Mouse (Mus musculus) heart, adult 2 months (tissue): ENCODE measurements at regions not wholly inside any gene's neighbourhood (a gene's known extent, or its start where the extent isn't known, plus 50 kb on each side); places are given as distances from the start of the nearest gene placed in this dataset.

Source experiments
- DNase-seq, 2 experiments: peaks; one replicate each; pipeline ENCODE4 v3.0.0; 2021
- H3K27ac ChIP-seq: fragments of 200-600 bp; 2 replicates; pipeline ENCODE4 v1.8.1; 2022
- H3K27me3 ChIP-seq: fragments of 200-500 bp; 2 replicates; pipeline ENCODE4 v1.6.1; 2012; ENCODE audit warnings: mild to moderate bottlenecking, low read length, inconsistent platforms, mixed read lengths; ENCODE audit not compliant: control insufficient read depth, insufficient read depth
- H3K36me3 ChIP-seq: fragments of 200-500 bp; 2 replicates; pipeline ENCODE4 v1.6.1; 2012; ENCODE audit warnings: low read length, inconsistent platforms; ENCODE audit not compliant: control insufficient read depth, insufficient read depth
- H3K4me1 ChIP-seq: fragments of 200-500 bp; 2 replicates; pipeline ENCODE4 v1.6.1; 2011; ENCODE audit warnings: low read length; ENCODE audit not compliant: control insufficient read depth, insufficient read depth
- H3K4me3 ChIP-seq: fragments of 200-600 bp; 2 replicates; pipeline ENCODE4 v1.8.1; 2022
- H3K79me2 ChIP-seq: fragments of 200-500 bp; replicated peaks from 2 replicates; pipeline ENCODE4 v1.6.1; 2012; ENCODE audit warnings: mild to moderate bottlenecking, inconsistent platforms, low read length, moderate library complexity, mixed read lengths; ENCODE audit not compliant: control insufficient read depth, insufficient read depth
- H3K9ac ChIP-seq: fragments of 200-500 bp; 2 replicates; pipeline ENCODE4 v1.6.1; 2012; ENCODE audit warnings: low read depth, mild to moderate bottlenecking, control low read depth, inconsistent platforms, low read length, mixed read lengths
- CTCF ChIP-seq: fragments of 200-600 bp; IDR thresholded peaks from 2 replicates; pipeline ENCODE4 v1.8.1; 2022; ENCODE audit warnings: antibody characterized with exemption, mild to moderate bottlenecking, moderate library complexity
- EP300 ChIP-seq: fragments of 200-500 bp; IDR thresholded peaks from 2 replicates; pipeline ENCODE4 v1.6.1; 2011; ENCODE audit warnings: low read depth, low read length, control low read depth; ENCODE audit not compliant: insufficient read depth
- POLR2A ChIP-seq: fragments of 200-500 bp; IDR thresholded peaks from 2 replicates; pipeline ENCODE4 v1.6.1; 2011; ENCODE audit warnings: mild to moderate bottlenecking, low read depth, low read length, control low read depth; ENCODE audit not compliant: insufficient read depth
- WGBS: fragments of 180-500 bp; shearing (Covaris S2); methylation state at CpG from one replicate; pipeline ENCODE4 v1.1.7; 2018; 5-methylcytosine and 5-hydroxymethylcytosine counted together
- intact Hi-C: fragments of 180-260 bp; cut with DNase I; formaldehyde crosslinking; loops from one replicate; pipeline ENCODE4 v1.15.1; 2025

- Histone ChIP-seq H3K36me3 (no peaks in the 10 kb centered on the region), H3K9ac (no peak overlapping the region), H3K4me3 (no peak overlapping the region), H3K4me1 (no peaks in the 10 kb centered on the region), H3K27ac (no peak overlapping the region), H3K79me2 (no peaks in the 10 kb centered on the region), H3K27me3 (no peaks in the 10 kb centered on the region)
- TF ChIP-seq POLR2A (no peak), CTCF (no peak), EP300 (no peak)
- no peak for DNase-seq
- 51% methylated on average over 2 of the region's 2 CpGs for WGBS
- intact Hi-C loops, result no loop called here
Measured at GRCm38 (mm10) chr7:72469691-72470090, 163.3 kb upstream of the Mctp2 start.

GRCm38 (mm10) chr7:72474751-72475150, 168.3 kb upstream of the Mctp2 start:
- Histone ChIP-seq H3K9ac (no peak overlapping the region), H3K27me3 (no peaks in the 10 kb centered on the region), H3K79me2 (no peaks in the 10 kb centered on the region), H3K36me3 (no peaks in the 10 kb centered on the region), H3K4me1 (no peaks in the 10 kb centered on the region), H3K27ac (no peak overlapping the region), H3K4me3 (no peak overlapping the region)
- intact Hi-C loops, result no loop called here
- DNase-seq, result no peak
- WGBS, result 33% methylated on average over 4 of the region's 4 CpGs
- no peak for TF ChIP-seq EP300
- no peak for TF ChIP-seq CTCF
- TF ChIP-seq POLR2A, result no peak

GRCm38 (mm10) chr7:72478936-72479335, 172.5 kb upstream of the Mctp2 start:
- TF ChIP-seq CTCF (no peak), POLR2A (no peak), EP300 (no peak)
- intact Hi-C loops, result no loop called here
- no peaks in the 10 kb centered on the region for H3K36me3 ChIP-seq
- H3K79me2 ChIP-seq, result no peaks in the 10 kb centered on the region
- H3K27me3 ChIP-seq, result no peaks in the 10 kb centered on the region
- no peak overlapping the region for H3K27ac ChIP-seq
- no peak overlapping the region for H3K4me3 ChIP-seq
- no peak for DNase-seq
- 57% methylated on average over 1 of the region's 1 CpGs for WGBS
- H3K4me1 ChIP-seq, result no peaks in the 10 kb centered on the region
- H3K9ac ChIP-seq, result no peak overlapping the region

GRCm38 (mm10) chr7:72481275-72481674, 174.9 kb upstream of the Mctp2 start:
- no peak overlapping the region for H3K4me3 ChIP-seq
- 88% methylated on average over 2 of the region's 2 CpGs for WGBS
- TF ChIP-seq EP300 (no peak), CTCF (no peak), POLR2A (no peak)
- H3K27me3 ChIP-seq, result no peaks in the 10 kb centered on the region
- H3K4me1 ChIP-seq, result no peaks in the 10 kb centered on the region
- intact Hi-C loops, result no loop called here
- no peak overlapping the region for H3K27ac ChIP-seq
- no peaks in the 10 kb centered on the region for H3K79me2 ChIP-seq
- H3K36me3 ChIP-seq, result no peaks in the 10 kb centered on the region
- DNase-seq, result no peak
- no peak overlapping the region for H3K9ac ChIP-seq

GRCm38 (mm10) chr7:72490161-72490560, 183.8 kb upstream of the Mctp2 start:
- Histone ChIP-seq H3K4me3 (no peak overlapping the region), H3K36me3 (no peaks in the 10 kb centered on the region), H3K27me3 (no peaks in the 10 kb centered on the region), H3K27ac (no peak overlapping the region), H3K9ac (no peak overlapping the region), H3K79me2 (no peaks in the 10 kb centered on the region), H3K4me1 (no peaks in the 10 kb centered on the region)
- no peak for DNase-seq
- intact Hi-C loops, result no loop called here
- TF ChIP-seq EP300, result no peak
- no peak for TF ChIP-seq CTCF
- TF ChIP-seq POLR2A, result no peak

- no peak overlapping the region for H3K9ac ChIP-seq
Measured at GRCm38 (mm10) chr7:72493292-72493691, 186.9 kb upstream of the Mctp2 start.

More at GRCm38 (mm10) chr7:72493292-72493691, 186.9 kb upstream of the Mctp2 start:
- H3K27ac ChIP-seq, result no peak overlapping the region
- H3K79me2 ChIP-seq, result no peaks in the 10 kb centered on the region
- no peak for DNase-seq
- TF ChIP-seq CTCF, result no peak
- TF ChIP-seq POLR2A, result no peak
- TF ChIP-seq EP300, result no peak
- no peak overlapping the region for H3K4me3 ChIP-seq
- intact Hi-C loops, result no loop called here
- no peaks in the 10 kb centered on the region for H3K27me3 ChIP-seq
- H3K36me3 ChIP-seq, result no peaks in the 10 kb centered on the region
- H3K4me1 ChIP-seq, result no peaks in the 10 kb centered on the region
